Mouse (Mus musculus): ENCODE results near the gene Mup2. TPM values are rescaled to one million over a fixed set of nuclear protein-coding genes. Genes with fewer than 3 reads are reported as not detected.
"Not testable (repeated sequence)": the region's sequence is repeated elsewhere in the genome, so short reads cannot be mapped to it uniquely, and the experiment has no call there.

Gene Mup2
- not detected in 2 replicates for polyA plus RNA-seq (2015; fragmentation: Nextera tagmentation; extraction: Ambion mirVana)

DNA sequence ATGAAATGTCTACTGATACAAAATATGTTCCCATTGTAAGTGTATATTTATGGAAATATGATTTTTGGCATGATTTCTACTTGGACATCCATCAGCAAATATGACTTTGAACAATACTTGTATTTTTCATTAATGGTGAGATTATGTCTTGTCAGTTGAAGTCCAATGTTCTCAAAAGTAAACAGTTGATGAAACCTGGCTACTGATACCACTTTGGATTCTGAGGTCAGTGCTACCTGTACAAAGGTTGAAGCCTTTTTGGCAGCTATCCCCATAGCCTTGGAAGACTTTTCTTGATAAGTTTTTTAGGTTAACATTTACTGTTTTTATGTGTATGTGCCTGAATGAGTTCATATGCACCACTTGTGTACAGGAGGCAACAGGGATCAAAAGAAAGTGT lies at the start of gene Mup2:
Gene Mup2 (minus strand): TSS at position 101 of the 400 bp plus-strand sequence.
- H3K9me3 ChIP-seq (ENCODE audit: low read length); H3K27me3 ChIP-seq (replicated peaks; ENCODE audit: insufficient read depth, low read length); H3K27ac ChIP-seq (ENCODE audit: low read length); DNase-seq (ENCODE audit: low spot score); H3K36me3 ChIP-seq (ENCODE audit: insufficient read depth, low read length); H3K9ac ChIP-seq (replicated peaks; ENCODE audit: low read depth); H3K4me2 ChIP-seq (replicated peaks; ENCODE audit: low read depth, low read length); ATAC-seq; H3K4me1 ChIP-seq (ENCODE audit: insufficient read depth, low read depth, low read length); H3K4me3 ChIP-seq (ENCODE audit: low read depth, low read length): not testable (repeated sequence)

Other genes with a start within 250 kb of the Mup2 start
- 0.10 TPM in 2 replicates for gene Slc46a2, start 239.2 kb downstream of the Mup2 start, polyA plus RNA-seq (2015; fragmentation: Nextera tagmentation; extraction: Ambion mirVana)
- not detected in 2 replicates for gene Mup4, start 193.6 kb downstream of the Mup2 start, polyA plus RNA-seq (2015; fragmentation: Nextera tagmentation; extraction: Ambion mirVana)
- gene Mup6, start 190.0 kb downstream of the Mup2 start, polyA plus RNA-seq (2015; fragmentation: Nextera tagmentation; extraction: Ambion mirVana): not detected in 2 replicates
- gene Mup7, start 83.8 kb downstream of the Mup2 start, polyA plus RNA-seq (2015; fragmentation: Nextera tagmentation; extraction: Ambion mirVana): not detected in 2 replicates
- not detected in 2 replicates for gene Mup8, start 68.3 kb upstream of the Mup2 start, polyA plus RNA-seq (2015; fragmentation: Nextera tagmentation; extraction: Ambion mirVana)

Measured in lung, postnatal 0 days (tissue).